Mouse (Mus musculus) kidney, embryonic 16.5 days (tissue): Measurements from ENCODE around the gene Vamp9. TPM values are rescaled to one million over a fixed set of nuclear protein-coding genes. Genes with fewer than 3 reads are reported as not detected.
A peak's percentile ranks its signal among the peaks of the same experiment; 100 is the strongest.

Experiments
- ATAC-seq: fragments of 200-750 bp; cut with Nextera tagmentation; 2 replicates; pipeline ENCODE4 v1.8.0; 2017; ENCODE audit warnings: moderate TSS enrichment; ENCODE audit not compliant: low FRiP score, low TSS enrichment
- H3K27ac ChIP-seq: fragments of 300-500 bp; sonication (generic); 2 replicates; pipeline ENCODE4 v1.5.1; 2014; ENCODE audit warnings: low read length
- H3K27me3 ChIP-seq: fragments of 300-500 bp; sonication (generic); 2 replicates; pipeline ENCODE4 v1.6.1; 2014; ENCODE audit warnings: low read length, control low read depth, mixed read lengths; ENCODE audit not compliant: insufficient read depth
- H3K36me3 ChIP-seq: fragments of 300-500 bp; sonication (generic); 2 replicates; pipeline ENCODE4 v1.6.1; 2014; ENCODE audit warnings: low read length, control low read depth, mixed read lengths; ENCODE audit not compliant: insufficient read depth
- H3K4me1 ChIP-seq: fragments of 300-500 bp; sonication (generic); 2 replicates; pipeline ENCODE4 v1.6.1; 2014; ENCODE audit warnings: low read length, control low read depth, mixed read lengths; ENCODE audit not compliant: insufficient read depth
- H3K4me2 ChIP-seq: fragments of 300-500 bp; sonication (generic); replicated peaks from 2 replicates; pipeline ENCODE4 v1.6.1; 2014; ENCODE audit warnings: low read depth, low read length
- H3K4me3 ChIP-seq: fragments of 300-500 bp; sonication (generic); 2 replicates; pipeline ENCODE4 v1.5.1; 2014; ENCODE audit warnings: mild to moderate bottlenecking, low read length
- H3K9ac ChIP-seq: fragments of 300-500 bp; sonication (generic); replicated peaks from 2 replicates; pipeline ENCODE4 v1.6.1; 2014; ENCODE audit warnings: low read length
- H3K9me3 ChIP-seq: fragments of 300-500 bp; sonication (generic); 2 replicates; pipeline ENCODE4 v1.6.1; 2016; ENCODE audit warnings: low read length, control low read depth
- WGBS: fragments of 180-500 bp; shearing (Covaris S2); extraction: QIAGEN DNeasy Blood & Tissue Kit; methylation state at CpG from one replicate; pipeline ENCODE4 v1.1.7; 2014; 5-methylcytosine and 5-hydroxymethylcytosine counted together
- polyA plus RNA-seq: library from polyadenylated mRNA; unstranded; fragments of >200 nt; fragmentation: Nextera tagmentation; extraction: Ambion mirVana; gene quantifications from 2 replicates; pipeline ENCODE4 v1.2.1, GENCODE M21; 2015

The Vamp9 gene
- polyA plus RNA-seq: 0.28 and 0.42 TPM in 2 replicates

DNA sequence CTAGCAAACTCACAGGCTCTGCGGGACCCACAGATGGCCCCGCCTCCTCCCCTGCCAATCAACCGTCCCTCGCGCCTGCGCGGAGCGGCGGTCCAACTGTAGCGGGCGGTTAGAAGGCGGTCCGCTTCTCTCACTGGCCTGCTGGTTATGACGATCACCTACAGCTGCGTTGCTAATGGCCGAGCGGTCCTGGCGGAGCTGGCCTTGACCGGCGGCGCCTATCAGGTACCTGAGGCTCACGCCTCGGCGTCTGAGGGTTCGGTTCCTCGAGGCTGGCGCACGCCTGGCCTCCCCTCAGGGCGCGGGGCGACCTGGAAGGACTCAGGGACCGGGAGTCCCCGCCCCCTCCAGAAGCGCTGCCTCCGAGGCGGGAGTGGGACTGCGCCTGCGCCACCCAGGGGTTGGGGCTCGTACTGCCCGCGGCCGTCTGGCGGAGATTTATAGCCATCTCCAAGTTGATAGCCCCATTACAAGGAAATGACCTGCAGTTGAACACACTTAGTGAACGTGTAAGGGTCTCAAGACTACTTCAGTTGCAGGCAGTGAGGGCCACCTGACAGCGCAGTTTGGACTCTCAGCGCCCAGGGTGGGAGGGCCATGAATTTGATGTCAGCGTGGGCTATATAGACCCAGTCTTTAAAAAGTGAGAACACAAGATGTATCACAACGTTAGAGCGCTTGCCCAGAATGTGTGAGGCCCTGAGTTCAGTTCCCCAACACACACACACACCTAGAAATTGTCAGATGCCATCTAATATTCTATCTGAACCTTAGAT lies at the start of gene Vamp9:
Vamp9 (plus strand) TSS at position 74 of the 776 bp plus-strand sequence.
- peak; percentile 100 for ATAC-seq
- H3K9ac ChIP-seq: peak within 1 kb of the TSS; percentile 80
- 2% methylated on average over 49 of the region's 49 CpGs for WGBS
- H3K4me3 ChIP-seq: peak within 1 kb of the TSS; percentile 64
- no peaks in the 10 kb centered on the region for H3K27me3 ChIP-seq
- H3K4me1 ChIP-seq: no peaks in the 10 kb centered on the region
- no peaks in the 10 kb centered on the region for H3K36me3 ChIP-seq
- H3K4me2 ChIP-seq: peak within 1 kb of the TSS; percentile 55
- H3K9me3 ChIP-seq: no peaks in the 10 kb centered on the region
- H3K27ac ChIP-seq: peak within 1 kb of the TSS; percentile 96

GRCm38 (mm10) chr5:99857106-99857637 lies 48.9 kb upstream of the Vamp9 start:
- H3K36me3 ChIP-seq: no peaks in the 10 kb centered on the region
- no peak overlapping the region for H3K27ac ChIP-seq
- no peak overlapping the region for H3K9ac ChIP-seq
- no peak for ATAC-seq
- no peaks in the 10 kb centered on the region for H3K9me3 ChIP-seq
- H3K4me2 ChIP-seq: peak overlapping the region; percentile 31
- peaks cover 9% of the 10 kb centered on the region; the same call in 1 of the 2 replicates for H3K4me1 ChIP-seq
- 27% methylated on average over 14 of the region's 14 CpGs for WGBS
- H3K4me3 ChIP-seq: no peak overlapping the region
- H3K27me3 ChIP-seq: no peaks in the 10 kb centered on the region

DNA sequence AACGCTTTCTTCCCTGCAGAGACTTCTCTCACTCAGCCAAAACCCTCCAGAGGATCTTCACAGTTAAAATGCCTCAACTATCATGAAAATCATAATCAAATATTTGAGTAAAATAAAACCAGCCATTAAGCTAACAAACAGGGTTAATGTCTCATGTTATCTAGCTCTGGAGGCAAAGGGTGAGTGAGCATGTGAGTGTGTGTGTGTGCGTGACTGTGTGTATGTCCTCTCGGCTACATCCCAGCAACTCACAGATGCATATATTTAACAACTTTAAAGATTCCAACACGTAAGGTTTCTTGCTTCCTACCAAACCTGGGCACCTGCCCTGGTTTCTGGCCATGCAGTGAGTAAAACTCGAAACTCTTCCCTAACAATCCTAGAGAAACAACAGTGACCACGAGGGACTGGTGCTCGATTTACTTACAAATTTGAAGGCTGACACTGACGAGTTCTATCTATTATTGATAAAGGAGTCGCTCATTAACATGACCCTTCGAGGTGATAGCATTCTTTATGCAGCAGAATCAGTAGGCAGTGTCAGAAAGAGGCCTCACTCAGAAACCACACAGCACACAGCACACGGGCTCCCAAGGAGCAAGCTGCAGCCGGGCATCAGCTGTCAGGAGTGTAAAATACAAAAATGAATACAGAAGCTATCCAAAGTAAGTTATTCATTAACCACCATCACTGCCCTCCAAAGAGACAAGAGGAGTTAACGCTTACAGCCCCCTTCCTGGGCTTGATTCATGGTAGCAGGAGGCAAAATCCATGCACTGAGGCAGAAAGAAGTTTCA lies 46.2 kb upstream of the Vamp9 start:
- Histone ChIP-seq H3K4me3 (no peak overlapping the region), H3K27ac (peak overlapping the region; percentile 17; the same call in 1 of the 2 replicates)

DNA sequence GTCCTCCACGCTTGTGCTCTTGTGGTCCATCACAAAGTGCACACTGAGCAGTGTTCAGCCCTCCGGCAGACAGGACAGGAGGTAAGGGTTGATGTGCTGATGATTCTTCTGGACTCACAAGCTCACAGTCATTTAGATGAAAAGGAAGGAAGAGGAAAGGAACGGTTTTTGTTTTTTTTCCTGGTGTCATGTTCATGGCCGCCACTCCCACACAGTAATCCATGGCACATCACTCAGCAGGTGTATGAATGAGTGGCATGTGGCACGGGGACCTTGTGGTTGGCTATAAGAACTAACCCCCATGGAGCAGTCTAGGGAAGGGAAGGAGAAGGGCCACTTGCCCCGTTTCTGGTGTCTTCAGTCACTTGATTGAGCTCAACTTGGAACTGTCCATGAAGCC lies 44.2 kb upstream of the Vamp9 start:
- Histone ChIP-seq H3K9ac (no peak overlapping the region), H3K27ac (no peak overlapping the region), H3K4me3 (no peak overlapping the region), H3K4me1 (peaks cover 6% of the 10 kb centered on the region; the same call in 1 of the 2 replicates), H3K9me3 (no peaks in the 10 kb centered on the region), H3K27me3 (no peaks in the 10 kb centered on the region), H3K36me3 (no peaks in the 10 kb centered on the region), H3K4me2 (no peak overlapping the region)
- 67% methylated on average over 6 of the region's 6 CpGs for WGBS
- no peak for ATAC-seq

More for the DNA sequence above, 46.2 kb upstream of the Vamp9 start:
- H3K9ac ChIP-seq: no peak overlapping the region
- peaks cover 7% of the 10 kb centered on the region; the same call in 1 of the 2 replicates for H3K4me1 ChIP-seq
- no peak overlapping the region for H3K4me2 ChIP-seq
- 0 out of 2 replicates have a peak, but pooled peaks have one; percentile 19 for ATAC-seq
- WGBS: 57% methylated on average over 13 of the region's 13 CpGs
- H3K9me3 ChIP-seq: no peaks in the 10 kb centered on the region
- H3K36me3 ChIP-seq: no peaks in the 10 kb centered on the region
- no peaks in the 10 kb centered on the region for H3K27me3 ChIP-seq

- WGBS: 76% methylated on average over 13 of the region's 13 CpGs
- no peak overlapping the region for H3K9ac ChIP-seq
- no peak overlapping the region for H3K27ac ChIP-seq
- H3K4me2 ChIP-seq: no peak overlapping the region
- no peaks in the 10 kb centered on the region for H3K36me3 ChIP-seq
- no peak for ATAC-seq
- H3K4me1 ChIP-seq: no peaks in the 10 kb centered on the region
- H3K4me3 ChIP-seq: no peak overlapping the region
- H3K9me3 ChIP-seq: no peaks in the 10 kb centered on the region
- H3K27me3 ChIP-seq: no peaks in the 10 kb centered on the region
Measured at GRCm38 (mm10) chr5:99863656-99864380, 42.2 kb upstream of the Vamp9 start.

DNA sequence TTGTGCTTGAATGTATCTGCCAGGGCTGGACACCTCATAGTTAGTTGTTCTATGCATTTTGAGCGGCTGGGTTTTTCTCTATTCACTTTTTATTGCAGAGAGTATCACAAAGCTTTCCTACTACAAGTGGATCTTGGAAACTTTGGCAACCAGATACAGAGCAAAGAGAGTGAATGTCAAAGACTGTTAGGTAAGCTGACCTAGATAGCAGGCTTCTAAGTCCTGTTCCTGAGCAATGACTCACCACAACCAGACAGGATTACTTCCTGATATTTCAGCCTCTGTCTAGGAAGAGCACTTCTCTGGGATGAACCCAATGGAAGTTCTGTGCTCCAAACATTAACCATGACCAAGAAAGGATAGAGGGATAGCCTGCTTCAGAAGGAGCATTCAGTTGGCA lies 40.3 kb upstream of the Vamp9 start:
- Histone ChIP-seq H3K4me2 (no peak overlapping the region), H3K4me3 (no peak overlapping the region), H3K9me3 (no peaks in the 10 kb centered on the region), H3K36me3 (no peaks in the 10 kb centered on the region), H3K4me1 (no peaks in the 10 kb centered on the region), H3K9ac (no peak overlapping the region), H3K27ac (no peak overlapping the region), H3K27me3 (no peaks in the 10 kb centered on the region)
- 89% methylated on average over 1 of the region's 1 CpGs for WGBS
- no peak for ATAC-seq

- Histone ChIP-seq H3K4me1 (no peaks in the 10 kb centered on the region), H3K27me3 (no peaks in the 10 kb centered on the region), H3K9me3 (no peaks in the 10 kb centered on the region), H3K4me2 (no peak overlapping the region), H3K36me3 (no peaks in the 10 kb centered on the region), H3K9ac (no peak overlapping the region), H3K4me3 (no peak overlapping the region), H3K27ac (no peak overlapping the region)
- WGBS: 85% methylated on average over 17 of the region's 17 CpGs
- no peak for ATAC-seq
Measured at GRCm38 (mm10) chr5:99868286-99868685, 37.8 kb upstream of the Vamp9 start.

GRCm38 (mm10) chr5:99868923-99869322 lies 37.1 kb upstream of the Vamp9 start:
- H3K4me1 ChIP-seq: no peaks in the 10 kb centered on the region
- no peaks in the 10 kb centered on the region for H3K36me3 ChIP-seq
- no peak overlapping the region for H3K9ac ChIP-seq
- H3K4me3 ChIP-seq: no peak overlapping the region
- H3K9me3 ChIP-seq: no peaks in the 10 kb centered on the region
- WGBS: 60% methylated on average over 9 of the region's 9 CpGs
- no peak for ATAC-seq
- no peaks in the 10 kb centered on the region for H3K27me3 ChIP-seq
- H3K4me2 ChIP-seq: no peak overlapping the region
- no peak overlapping the region for H3K27ac ChIP-seq

DNA sequence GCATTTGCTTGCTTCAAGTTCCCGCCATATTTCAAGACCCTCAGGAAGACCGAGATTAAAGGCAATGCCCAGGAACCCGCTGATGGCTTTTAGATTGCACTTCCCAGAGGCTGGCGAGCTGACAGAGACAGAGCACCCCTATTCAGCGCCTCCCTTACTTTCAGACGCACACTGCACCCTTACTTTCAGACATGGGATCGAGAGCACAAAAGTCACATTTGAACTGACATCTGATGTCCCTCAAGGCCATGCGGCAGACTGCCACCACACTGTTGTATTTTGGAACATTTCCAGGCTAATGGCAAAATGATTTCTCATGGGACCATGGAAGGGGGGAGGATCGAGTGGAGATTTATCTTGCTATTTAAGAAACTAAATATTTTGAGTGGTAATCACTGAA lies 28.5 kb upstream of the Vamp9 start:
- H3K4me3 ChIP-seq: no peak overlapping the region
- H3K9me3 ChIP-seq: no peaks in the 10 kb centered on the region
- H3K27me3 ChIP-seq: no peaks in the 10 kb centered on the region
- no peak overlapping the region for H3K4me2 ChIP-seq
- no peak overlapping the region for H3K9ac ChIP-seq
- 60% methylated on average over 9 of the region's 9 CpGs for whole genome bisulfite sequencing
- ATAC-seq: no peak
- H3K27ac ChIP-seq: no peak overlapping the region
- H3K4me1 ChIP-seq: no peaks in the 10 kb centered on the region
- H3K36me3 ChIP-seq: no peaks in the 10 kb centered on the region
